Mouse (Mus musculus): Measurements from ENCODE around the gene Fam90a1a. TPM values are rescaled to one million over a fixed set of nuclear protein-coding genes. Genes with fewer than 3 reads are reported as not detected.

Gene Fam90a1a
- total RNA-seq, 4 experiments from 2014 or later = not detected

Other genes starting within 250 kb of the Fam90a1a start
- gene Defa24, start 224.2 kb upstream of the Fam90a1a start, total RNA-seq (2022) = not detected
- gene Defb50, start 135.2 kb upstream of the Fam90a1a start, total RNA-seq (2022) = not detected
- gene Defb2, start 118.8 kb upstream of the Fam90a1a start, total RNA-seq (2022) = not detected
- not detected for gene Defb10, start 99.8 kb upstream of the Fam90a1a start, total RNA-seq (2022)
- not detected for gene Defb9, start 73.3 kb upstream of the Fam90a1a start, total RNA-seq (2022)
- not detected for gene Defb11, start 52.3 kb upstream of the Fam90a1a start, total RNA-seq (2022)
- not detected for gene Defb15, start 26.0 kb upstream of the Fam90a1a start, total RNA-seq (2022)
- gene Defb35, start 20.4 kb upstream of the Fam90a1a start, total RNA-seq (2022) = not detected
- gene Defb13, start 12.0 kb upstream of the Fam90a1a start, total RNA-seq (2022) = not detected
- not detected for gene Ccdc70, start 11.1 kb downstream of the Fam90a1a start, total RNA-seq (2022)
- gene Atp7b, start 101.6 kb downstream of the Fam90a1a start, total RNA-seq (2022) = under 1 TPM; 0.09 to 0.13 (median 0.12) TPM
- 1 to 10 TPM; 7.3 to 8.8 (median 8.5) TPM for gene Alg11, start 102.0 kb downstream of the Fam90a1a start, total RNA-seq (2022)
- not detected for gene Nek5, start 166.3 kb downstream of the Fam90a1a start, total RNA-seq (2022)
- 1 to 10 TPM; 1.7 to 2.6 (median 1.8) TPM for gene Nek3, start 207.7 kb downstream of the Fam90a1a start, total RNA-seq (2022)
- gene Ckap2, start 227.1 kb downstream of the Fam90a1a start, total RNA-seq (2022) = 1 to 10 TPM in 1 of 4 experiments, under 1 TPM in 3; 0.19 to 1.6 (median 0.38) TPM
- gene Vps36, start 234.1 kb downstream of the Fam90a1a start, total RNA-seq (2022) = 10 to 100 TPM; 20.1 to 22.2 (median 21.0) TPM

All from heart, adult 8-10 months (tissue).